Mouse (Mus musculus) liver, postnatal 0 days (tissue): Measurements from ENCODE around the gene Prickle4.

Experiments
- CTCF ChIP-seq: sonication (generic); IDR thresholded peaks from 2 replicates; pipeline ENCODE4 v1.5.1; 2016; ENCODE audit warnings: antibody characterized with exemption, low read depth
- EP300 ChIP-seq: IDR thresholded peaks from 2 replicates; pipeline ENCODE4 v1.6.1; 2016; ENCODE audit warnings: antibody characterized with exemption, low read depth, mild to moderate bottlenecking

DNA sequence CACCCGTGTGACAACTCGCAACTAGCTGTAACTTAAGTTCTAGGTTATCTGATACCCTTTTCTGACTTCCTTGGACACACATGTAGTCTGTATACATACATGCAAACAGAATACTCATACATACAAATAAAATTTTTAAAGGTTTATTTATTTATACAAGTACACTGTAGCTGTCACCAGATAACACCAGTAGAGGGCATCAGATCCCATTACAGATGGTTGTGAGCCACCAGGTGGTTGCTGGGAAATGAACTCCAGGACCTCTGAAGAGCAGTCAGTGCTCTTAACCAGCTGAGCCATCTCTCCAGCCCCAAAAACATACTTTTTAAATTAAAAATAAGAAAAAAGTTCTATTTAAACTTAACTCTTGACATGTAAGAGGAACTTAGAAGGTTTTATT lies 51.5 kb downstream of the Prickle4 start:
- TF ChIP-seq EP300 (no peak), CTCF (peak; percentile 39)
